Mouse (Mus musculus): Measurements from ENCODE around the gene Raf1. TPM values are rescaled to one million over a fixed set of nuclear protein-coding genes. Genes with fewer than 3 reads are reported as not detected.
A peak's percentile ranks its signal among the peaks of the same experiment; 100 is the strongest.

The Raf1 gene
- polyA plus RNA-seq (2016; fragmentation: Nextera tagmentation; extraction: Ambion mirVana): 119 and 121 TPM in 2 replicates

GRCm38 (mm10) chr6:115676452-115677128 is at the start of gene Raf1:
Gene Raf1 (minus strand): TSS chr6:115676635.
- H3K4me1 ChIP-seq: peaks cover 27% of the 10 kb centered on the region
- no peaks in the 10 kb centered on the region for H3K9me3 ChIP-seq
- H3K27me3 ChIP-seq (ENCODE audit: poor library complexity, severe bottlenecking): no peaks in the 10 kb centered on the region
- H3K4me3 ChIP-seq: peak within 1 kb of the TSS; percentile 97
- H3K36me3 ChIP-seq (replicated peaks): no peaks in the 10 kb centered on the region
- peak within 1 kb of the TSS; percentile 100 for H3K27ac ChIP-seq
- under 1% methylated on average over 51 of the region's 51 CpGs for WGBS
- peak; percentile 96 for DNase-seq (ENCODE audit: extremely low spot score, low spot score)

- Histone ChIP-seq H3K4me1 (peaks cover 15% of the 10 kb centered on the region), H3K27me3 (ENCODE audit: poor library complexity, severe bottlenecking) (no peaks in the 10 kb centered on the region), H3K9me3 (peaks cover 2% of the 10 kb centered on the region; the same call in 1 of the 2 replicates), H3K27ac (no peak overlapping the region), H3K36me3 (replicated peaks) (no peaks in the 10 kb centered on the region), H3K4me3 (no peak overlapping the region)
- DNase-seq (ENCODE audit: extremely low spot score, low spot score): no peak
- 86% methylated on average over 5 of the region's 5 CpGs for WGBS
These were observed 45.8 kb upstream of the Raf1 start for GRCm38 (mm10) chr6:115722246-115722645.

GRCm38 (mm10) chr6:115717715-115718558 is 41.5 kb upstream of the Raf1 start:
- Histone ChIP-seq H3K4me3 (peak overlapping the region; percentile 44), H3K9me3 (no peaks in the 10 kb centered on the region; the same call in 1 of the 2 replicates), H3K4me1 (peaks cover 24% of the 10 kb centered on the region), H3K27ac (peak overlapping the region; percentile 74), H3K27me3 (ENCODE audit: poor library complexity, severe bottlenecking) (no peaks in the 10 kb centered on the region), H3K36me3 (replicated peaks) (no peaks in the 10 kb centered on the region)
- under 1% methylated on average over 15 of the region's 15 CpGs for WGBS
- DNase-seq (ENCODE audit: extremely low spot score, low spot score): peak; percentile 63

DNA sequence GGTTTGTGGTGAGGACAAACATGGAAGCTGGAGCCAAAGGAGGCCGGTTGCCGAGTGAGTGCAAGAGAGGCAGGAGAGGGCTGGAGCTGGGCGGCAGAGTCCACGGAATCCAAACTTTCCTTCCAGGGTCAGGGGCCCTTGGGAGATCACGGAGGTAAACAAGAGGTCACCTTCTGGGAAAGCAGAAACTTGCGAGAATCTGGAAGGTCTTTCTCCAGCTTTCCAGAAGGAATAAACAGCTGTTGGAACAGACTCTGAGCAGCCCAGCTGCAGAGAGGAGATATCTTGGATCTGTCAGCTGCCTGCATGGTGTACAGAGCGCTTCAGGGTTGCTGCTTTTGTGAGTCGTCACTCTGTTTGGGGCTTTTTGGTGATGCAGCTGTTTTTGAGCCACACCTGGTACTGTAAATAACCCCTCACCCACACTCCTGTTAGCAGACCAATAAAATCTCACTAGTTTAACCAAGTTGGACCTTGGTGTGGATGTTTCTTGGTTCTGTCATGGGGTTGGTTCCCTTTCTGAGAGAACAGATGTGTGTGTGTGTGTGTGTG is 40.7 kb upstream of the Raf1 start:
- WGBS: 13% methylated on average over 8 of the region's 8 CpGs
- H3K27me3 ChIP-seq (ENCODE audit: poor library complexity, severe bottlenecking): no peaks in the 10 kb centered on the region
- H3K27ac ChIP-seq: peak overlapping the region; percentile 74
- H3K9me3 ChIP-seq: no peaks in the 10 kb centered on the region; the same call in 1 of the 2 replicates
- no peaks in the 10 kb centered on the region for H3K36me3 ChIP-seq (replicated peaks)
- H3K4me3 ChIP-seq: peak overlapping the region; percentile 44
- no peak for DNase-seq (ENCODE audit: extremely low spot score, low spot score)
- H3K4me1 ChIP-seq: peaks cover 24% of the 10 kb centered on the region

GRCm38 (mm10) chr6:115711261-115711660 is 34.8 kb upstream of the Raf1 start:
- Histone ChIP-seq H3K4me1 (no peaks in the 10 kb centered on the region), H3K9me3 (no peaks in the 10 kb centered on the region), H3K36me3 (replicated peaks) (no peaks in the 10 kb centered on the region), H3K27ac (no peak overlapping the region), H3K4me3 (no peak overlapping the region), H3K27me3 (ENCODE audit: poor library complexity, severe bottlenecking) (no peaks in the 10 kb centered on the region)
- no peak for DNase-seq (ENCODE audit: extremely low spot score, low spot score)
- WGBS: 76% methylated on average over 3 of the region's 3 CpGs

GRCm38 (mm10) chr6:115702901-115703300 is 26.5 kb upstream of the Raf1 start:
- H3K4me1 ChIP-seq: peaks cover 3% of the 10 kb centered on the region
- no peaks in the 10 kb centered on the region for H3K36me3 ChIP-seq (replicated peaks)
- no peak overlapping the region for H3K4me3 ChIP-seq
- no peaks in the 10 kb centered on the region for H3K9me3 ChIP-seq
- 83% methylated on average over 5 of the region's 5 CpGs for WGBS
- H3K27ac ChIP-seq: no peak overlapping the region
- H3K27me3 ChIP-seq (ENCODE audit: poor library complexity, severe bottlenecking): no peaks in the 10 kb centered on the region
- DNase-seq (ENCODE audit: extremely low spot score, low spot score): no peak

GRCm38 (mm10) chr6:115701302-115701701 is 24.9 kb upstream of the Raf1 start:
- Histone ChIP-seq H3K4me1 (peaks cover 8% of the 10 kb centered on the region), H3K36me3 (replicated peaks) (no peaks in the 10 kb centered on the region)
- 50% methylated on average over 11 of the region's 11 CpGs for WGBS

GRCm38 (mm10) chr6:115700778-115701177 is 24.3 kb upstream of the Raf1 start:
- WGBS: 98% methylated on average over 1 of the region's 1 CpGs
- H3K4me1 ChIP-seq: peaks cover 8% of the 10 kb centered on the region
- H3K9me3 ChIP-seq: no peaks in the 10 kb centered on the region
- no peak overlapping the region for H3K4me3 ChIP-seq
- no peak for DNase-seq (ENCODE audit: extremely low spot score, low spot score)
- H3K27ac ChIP-seq: no peak overlapping the region
- H3K36me3 ChIP-seq (replicated peaks): no peaks in the 10 kb centered on the region
- no peaks in the 10 kb centered on the region for H3K27me3 ChIP-seq (ENCODE audit: poor library complexity, severe bottlenecking)

More at GRCm38 (mm10) chr6:115701302-115701701, 24.9 kb upstream of the Raf1 start:
- Histone ChIP-seq H3K27me3 (ENCODE audit: poor library complexity, severe bottlenecking) (no peaks in the 10 kb centered on the region), H3K4me3 (no peak overlapping the region), H3K27ac (no peak overlapping the region), H3K9me3 (no peaks in the 10 kb centered on the region)
- no peak for DNase-seq (ENCODE audit: extremely low spot score, low spot score)

GRCm38 (mm10) chr6:115698699-115699098 is 22.3 kb upstream of the Raf1 start:
- Histone ChIP-seq H3K36me3 (replicated peaks) (no peaks in the 10 kb centered on the region), H3K4me1 (peaks cover 13% of the 10 kb centered on the region), H3K27me3 (ENCODE audit: poor library complexity, severe bottlenecking) (no peaks in the 10 kb centered on the region), H3K9me3 (no peaks in the 10 kb centered on the region), H3K27ac (no peak overlapping the region), H3K4me3 (no peak overlapping the region)
- DNase-seq (ENCODE audit: extremely low spot score, low spot score): no peak
- WGBS: 87% methylated on average over 4 of the region's 4 CpGs

GRCm38 (mm10) chr6:115697739-115698558 is 21.5 kb upstream of the Raf1 start:
- no peak for DNase-seq (ENCODE audit: extremely low spot score, low spot score)
- no peaks in the 10 kb centered on the region for H3K27me3 ChIP-seq (ENCODE audit: poor library complexity, severe bottlenecking)
- WGBS: 81% methylated on average over 17 of the region's 17 CpGs
- no peak overlapping the region for H3K27ac ChIP-seq
- H3K9me3 ChIP-seq: no peaks in the 10 kb centered on the region
- H3K4me3 ChIP-seq: no peak overlapping the region
- no peaks in the 10 kb centered on the region for H3K36me3 ChIP-seq (replicated peaks)
- H3K4me1 ChIP-seq: peaks cover 13% of the 10 kb centered on the region

- H3K27me3 ChIP-seq (ENCODE audit: poor library complexity, severe bottlenecking): no peaks in the 10 kb centered on the region
- H3K36me3 ChIP-seq (replicated peaks): no peaks in the 10 kb centered on the region
- no peak overlapping the region for H3K27ac ChIP-seq
- 82% methylated on average over 7 of the region's 7 CpGs for WGBS
- no peak for DNase-seq (ENCODE audit: extremely low spot score, low spot score)
- no peak overlapping the region for H3K4me3 ChIP-seq
- H3K9me3 ChIP-seq: no peaks in the 10 kb centered on the region
- H3K4me1 ChIP-seq: peaks cover 13% of the 10 kb centered on the region
These were observed 20.3 kb upstream of the Raf1 start for GRCm38 (mm10) chr6:115696707-115697215.

- DNase-seq (ENCODE audit: extremely low spot score, low spot score): no peak
- H3K4me3 ChIP-seq: no peak overlapping the region
- no peaks in the 10 kb centered on the region for H3K9me3 ChIP-seq
- WGBS: 57% methylated on average over 7 of the region's 7 CpGs
- no peaks in the 10 kb centered on the region for H3K36me3 ChIP-seq (replicated peaks)
- no peak overlapping the region for H3K27ac ChIP-seq
- no peaks in the 10 kb centered on the region for H3K27me3 ChIP-seq (ENCODE audit: poor library complexity, severe bottlenecking)
- peaks cover 13% of the 10 kb centered on the region for H3K4me1 ChIP-seq
These were observed 18.7 kb upstream of the Raf1 start for GRCm38 (mm10) chr6:115695124-115695523.
